Mouse (Mus musculus): ENCODE measurements at regions not wholly inside any gene's neighbourhood (a gene's known extent, or its start where the extent isn't known, plus 50 kb on each side); places are given as distances from the start of the nearest gene placed in this dataset.

GRCm38 (mm10) chr6:31261797-31262540, 136.6 kb upstream of the Mkln1 start:
- H3K27me3 ChIP-seq (ENCODE audit: control insufficient read depth, insufficient read depth, low read length), result no peaks in the 10 kb centered on the region
- no peak overlapping the region for H3K4me2 ChIP-seq (replicated peaks; ENCODE audit: low read depth, low read length)
- H3K9me3 ChIP-seq (ENCODE audit: control insufficient read depth, low read depth, low read length), result no peaks in the 10 kb centered on the region
- H3K36me3 ChIP-seq (ENCODE audit: control insufficient read depth, insufficient read depth, low read length), result no peaks in the 10 kb centered on the region
- no peaks in the 10 kb centered on the region for H3K4me1 ChIP-seq (ENCODE audit: control insufficient read depth, insufficient read depth, low read length)
- no peak for ATAC-seq (ENCODE audit: insufficient number of reproducible peaks, insufficient read depth, low FRiP score, low read depth)
- WGBS, result 87% methylated on average over 15 of the region's 15 CpGs
- no peak overlapping the region for H3K27ac ChIP-seq (ENCODE audit: low read length)
- no peak overlapping the region for H3K9ac ChIP-seq (replicated peaks; ENCODE audit: low read depth, low read length)
- H3K4me3 ChIP-seq (ENCODE audit: low read depth, low read length), result no peak overlapping the region

DNA sequence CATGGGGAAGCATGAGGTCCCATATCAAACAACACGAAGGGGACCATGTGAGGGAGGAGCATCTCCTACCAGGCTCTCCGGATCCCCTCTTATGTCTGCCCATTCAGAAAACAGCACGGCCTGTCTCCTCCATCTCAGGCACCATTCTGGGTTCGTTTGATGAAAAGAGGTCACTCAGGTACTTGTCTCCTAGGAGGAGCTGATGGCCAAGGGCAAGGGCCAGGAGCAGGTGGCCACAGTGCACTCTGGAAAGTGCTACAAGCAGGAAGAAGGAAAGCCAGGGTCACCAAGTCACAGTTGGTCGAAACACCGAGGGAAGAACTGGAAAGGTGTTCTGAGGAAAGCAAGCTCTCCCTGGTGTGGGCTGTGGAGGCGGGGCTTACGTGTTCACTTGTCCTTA, 135.9 kb upstream of the Mkln1 start:
- Histone ChIP-seq H3K4me3 (ENCODE audit: low read depth, low read length) (no peak overlapping the region), H3K4me1 (ENCODE audit: control insufficient read depth, insufficient read depth, low read length) (no peaks in the 10 kb centered on the region), H3K9me3 (ENCODE audit: control insufficient read depth, low read depth, low read length) (no peaks in the 10 kb centered on the region), H3K9ac (replicated peaks; ENCODE audit: low read depth, low read length) (no peak overlapping the region), H3K36me3 (ENCODE audit: control insufficient read depth, insufficient read depth, low read length) (no peaks in the 10 kb centered on the region), H3K4me2 (replicated peaks; ENCODE audit: low read depth, low read length) (no peak overlapping the region), H3K27ac (ENCODE audit: low read length) (no peak overlapping the region), H3K27me3 (ENCODE audit: control insufficient read depth, insufficient read depth, low read length) (no peaks in the 10 kb centered on the region)
- no peak for ATAC-seq (ENCODE audit: insufficient number of reproducible peaks, insufficient read depth, low FRiP score, low read depth)
- 83% methylated on average over 8 of the region's 8 CpGs for WGBS

- H3K36me3 ChIP-seq (ENCODE audit: control insufficient read depth, insufficient read depth, low read length), result no peaks in the 10 kb centered on the region
- H3K27me3 ChIP-seq (ENCODE audit: control insufficient read depth, insufficient read depth, low read length), result no peaks in the 10 kb centered on the region
- H3K4me1 ChIP-seq (ENCODE audit: control insufficient read depth, insufficient read depth, low read length), result no peaks in the 10 kb centered on the region
- no peak overlapping the region for H3K4me2 ChIP-seq (replicated peaks; ENCODE audit: low read depth, low read length)
- no peak for ATAC-seq (ENCODE audit: insufficient number of reproducible peaks, insufficient read depth, low FRiP score, low read depth)
- no peaks in the 10 kb centered on the region for H3K9me3 ChIP-seq (ENCODE audit: control insufficient read depth, low read depth, low read length)
- no peak overlapping the region for H3K4me3 ChIP-seq (ENCODE audit: low read depth, low read length)
- WGBS, result 85% methylated on average over 6 of the region's 6 CpGs
- no peak overlapping the region for H3K27ac ChIP-seq (ENCODE audit: low read length)
- H3K9ac ChIP-seq (replicated peaks; ENCODE audit: low read depth, low read length), result no peak overlapping the region
Measured at GRCm38 (mm10) chr6:31263821-31264220, 134.7 kb upstream of the Mkln1 start.

GRCm38 (mm10) chr6:31266441-31267040, 132.0 kb upstream of the Mkln1 start:
- H3K4me1 ChIP-seq (ENCODE audit: control insufficient read depth, insufficient read depth, low read length), result no peaks in the 10 kb centered on the region

DNA sequence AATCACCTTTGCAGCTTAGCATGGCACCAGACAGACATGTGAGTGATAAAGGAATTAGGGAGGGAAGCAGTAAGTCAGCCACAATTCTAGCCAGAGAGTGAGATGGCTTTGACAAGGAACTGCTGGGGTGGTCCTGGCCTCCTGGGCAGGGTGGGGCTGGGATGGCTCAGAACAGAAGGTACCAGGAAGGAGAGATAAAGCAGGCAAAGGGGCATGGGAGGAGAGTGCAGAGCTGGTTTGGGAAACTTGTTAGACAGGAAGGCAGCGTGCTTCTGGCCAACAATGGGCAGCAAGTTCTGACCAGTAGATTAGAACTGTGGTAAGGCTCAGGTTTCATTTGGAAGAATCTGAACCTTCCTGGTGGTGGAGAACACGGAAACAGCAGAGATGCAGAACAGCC, 130.5 kb upstream of the Mkln1 start:
- no peak overlapping the region for H3K9ac ChIP-seq (replicated peaks; ENCODE audit: low read depth, low read length)
- WGBS, result 48% methylated on average over 2 of the region's 2 CpGs
- H3K9me3 ChIP-seq (ENCODE audit: control insufficient read depth, low read depth, low read length), result no peaks in the 10 kb centered on the region
- no peaks in the 10 kb centered on the region for H3K36me3 ChIP-seq (ENCODE audit: control insufficient read depth, insufficient read depth, low read length)
- H3K4me2 ChIP-seq (replicated peaks; ENCODE audit: low read depth, low read length), result no peak overlapping the region
- no peaks in the 10 kb centered on the region for H3K4me1 ChIP-seq (ENCODE audit: control insufficient read depth, insufficient read depth, low read length)
- no peaks in the 10 kb centered on the region for H3K27me3 ChIP-seq (ENCODE audit: control insufficient read depth, insufficient read depth, low read length)
- H3K27ac ChIP-seq (ENCODE audit: low read length), result no peak overlapping the region
- no peak for ATAC-seq (ENCODE audit: insufficient number of reproducible peaks, insufficient read depth, low FRiP score, low read depth)
- H3K4me3 ChIP-seq (ENCODE audit: low read depth, low read length), result no peak overlapping the region

More at GRCm38 (mm10) chr6:31266441-31267040, 132.0 kb upstream of the Mkln1 start:
- no peaks in the 10 kb centered on the region for H3K36me3 ChIP-seq (ENCODE audit: control insufficient read depth, insufficient read depth, low read length)
- no peak overlapping the region for H3K27ac ChIP-seq (ENCODE audit: low read length)
- ATAC-seq (ENCODE audit: insufficient number of reproducible peaks, insufficient read depth, low FRiP score, low read depth), result no peak
- H3K9ac ChIP-seq (replicated peaks; ENCODE audit: low read depth, low read length), result no peak overlapping the region
- no peaks in the 10 kb centered on the region for H3K27me3 ChIP-seq (ENCODE audit: control insufficient read depth, insufficient read depth, low read length)
- H3K4me2 ChIP-seq (replicated peaks; ENCODE audit: low read depth, low read length), result no peak overlapping the region
- 69% methylated on average over 17 of the region's 17 CpGs for WGBS
- no peaks in the 10 kb centered on the region for H3K9me3 ChIP-seq (ENCODE audit: control insufficient read depth, low read depth, low read length)
- H3K4me3 ChIP-seq (ENCODE audit: low read depth, low read length), result no peak overlapping the region

DNA sequence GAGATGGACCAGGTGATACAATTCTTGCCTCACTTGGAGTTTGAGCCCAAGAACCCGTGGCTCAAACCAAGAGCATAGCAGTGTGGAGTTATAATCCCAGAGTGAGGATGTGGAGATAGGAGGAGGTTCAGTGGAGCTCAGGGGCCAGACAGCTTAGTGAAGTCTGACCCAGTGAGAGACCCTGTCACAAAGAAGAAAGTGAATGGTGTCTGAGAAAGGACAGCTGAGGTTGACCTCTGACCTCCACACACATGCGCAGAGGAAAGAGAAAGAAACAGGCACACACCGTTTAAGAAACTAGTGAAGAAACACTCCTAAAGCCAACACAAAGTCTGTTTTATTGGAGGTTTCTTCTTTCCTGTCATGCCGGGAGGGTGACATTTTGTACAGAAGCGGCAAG, 124.7 kb upstream of the Mkln1 start:
- no peak overlapping the region for H3K4me2 ChIP-seq (replicated peaks; ENCODE audit: low read depth, low read length)
- H3K4me3 ChIP-seq (ENCODE audit: low read depth, low read length), result no peak overlapping the region
- H3K27me3 ChIP-seq (ENCODE audit: control insufficient read depth, insufficient read depth, low read length), result no peaks in the 10 kb centered on the region
- no peak overlapping the region for H3K27ac ChIP-seq (ENCODE audit: low read length)
- no peaks in the 10 kb centered on the region for H3K4me1 ChIP-seq (ENCODE audit: control insufficient read depth, insufficient read depth, low read length)
- ATAC-seq (ENCODE audit: insufficient number of reproducible peaks, insufficient read depth, low FRiP score, low read depth), result no peak
- 51% methylated on average over 5 of the region's 5 CpGs for WGBS
- H3K36me3 ChIP-seq (ENCODE audit: control insufficient read depth, insufficient read depth, low read length), result no peaks in the 10 kb centered on the region
- no peak overlapping the region for H3K9ac ChIP-seq (replicated peaks; ENCODE audit: low read depth, low read length)
- no peaks in the 10 kb centered on the region for H3K9me3 ChIP-seq (ENCODE audit: control insufficient read depth, low read depth, low read length)

- Histone ChIP-seq H3K27ac (ENCODE audit: low read length) (no peak overlapping the region), H3K4me3 (ENCODE audit: low read depth, low read length) (no peak overlapping the region), H3K9me3 (ENCODE audit: control insufficient read depth, low read depth, low read length) (no peaks in the 10 kb centered on the region), H3K4me2 (replicated peaks; ENCODE audit: low read depth, low read length) (no peak overlapping the region), H3K4me1 (ENCODE audit: control insufficient read depth, insufficient read depth, low read length) (no peaks in the 10 kb centered on the region), H3K9ac (replicated peaks; ENCODE audit: low read depth, low read length) (no peak overlapping the region), H3K27me3 (ENCODE audit: control insufficient read depth, insufficient read depth, low read length) (no peaks in the 10 kb centered on the region), H3K36me3 (ENCODE audit: control insufficient read depth, insufficient read depth, low read length) (no peaks in the 10 kb centered on the region)
- WGBS, result 20% methylated on average over 11 of the region's 11 CpGs
- ATAC-seq (ENCODE audit: insufficient number of reproducible peaks, insufficient read depth, low FRiP score, low read depth), result no peak
Measured at GRCm38 (mm10) chr6:31274236-31274635, 124.3 kb upstream of the Mkln1 start.

DNA sequence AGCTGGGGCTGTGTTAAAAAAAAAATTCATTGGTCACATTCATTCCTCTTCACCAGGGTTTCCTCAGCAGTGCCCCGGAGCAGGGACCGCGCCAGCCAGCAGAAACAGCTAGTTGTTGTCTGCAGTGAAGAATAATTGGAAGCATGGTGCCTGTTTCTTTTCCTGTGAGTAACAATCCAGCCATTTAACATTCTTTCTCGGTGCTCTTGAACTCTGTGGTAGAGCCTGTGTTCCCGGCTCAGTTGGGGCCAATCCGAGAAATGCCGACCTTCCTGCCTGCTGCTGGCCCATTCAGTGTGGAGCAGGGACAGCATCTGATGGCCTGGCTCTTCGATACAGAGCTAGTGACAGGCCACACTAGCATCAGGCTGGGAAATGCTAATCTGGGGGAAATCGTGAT, 120.7 kb upstream of the Mkln1 start:
- Histone ChIP-seq H3K9ac (replicated peaks; ENCODE audit: low read depth, low read length) (no peak overlapping the region), H3K27me3 (ENCODE audit: control insufficient read depth, insufficient read depth, low read length) (no peaks in the 10 kb centered on the region), H3K4me3 (ENCODE audit: low read depth, low read length) (no peak overlapping the region), H3K27ac (ENCODE audit: low read length) (no peak overlapping the region), H3K4me1 (ENCODE audit: control insufficient read depth, insufficient read depth, low read length) (no peaks in the 10 kb centered on the region), H3K4me2 (replicated peaks; ENCODE audit: low read depth, low read length) (no peak overlapping the region), H3K9me3 (ENCODE audit: control insufficient read depth, low read depth, low read length) (no peaks in the 10 kb centered on the region), H3K36me3 (ENCODE audit: control insufficient read depth, insufficient read depth, low read length) (no peaks in the 10 kb centered on the region)
- no peak for ATAC-seq (ENCODE audit: insufficient number of reproducible peaks, insufficient read depth, low FRiP score, low read depth)
- 67% methylated on average over 9 of the region's 9 CpGs for WGBS

DNA sequence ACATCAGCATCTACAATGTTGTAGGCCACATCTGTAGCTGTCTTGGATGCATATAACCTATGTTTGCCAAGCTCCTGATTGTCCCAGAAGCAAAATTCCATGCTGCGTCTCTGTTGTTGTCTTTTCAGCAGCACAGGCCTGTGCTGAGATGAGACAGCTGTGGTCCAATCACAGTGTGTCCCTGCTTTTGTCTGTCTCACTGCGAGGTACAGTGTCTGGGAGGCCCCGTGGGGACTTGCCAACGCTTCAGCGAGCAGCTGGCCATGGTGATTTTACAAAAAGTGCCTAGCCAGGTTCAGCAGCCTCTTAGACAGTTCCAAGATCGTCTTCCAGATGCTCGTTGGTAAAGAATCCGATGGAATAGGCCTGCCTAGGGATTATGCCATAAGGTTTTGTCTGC, 114.6 kb upstream of the Mkln1 start:
- H3K4me2 ChIP-seq (replicated peaks; ENCODE audit: low read depth, low read length), result no peak overlapping the region
- no peaks in the 10 kb centered on the region for H3K27me3 ChIP-seq (ENCODE audit: control insufficient read depth, insufficient read depth, low read length)
- H3K36me3 ChIP-seq (ENCODE audit: control insufficient read depth, insufficient read depth, low read length), result no peaks in the 10 kb centered on the region
- WGBS, result 62% methylated on average over 8 of the region's 8 CpGs
- no peaks in the 10 kb centered on the region for H3K9me3 ChIP-seq (ENCODE audit: control insufficient read depth, low read depth, low read length)
- H3K4me1 ChIP-seq (ENCODE audit: control insufficient read depth, insufficient read depth, low read length), result peaks cover 8% of the 10 kb centered on the region
- no peak for ATAC-seq (ENCODE audit: insufficient number of reproducible peaks, insufficient read depth, low FRiP score, low read depth)
- H3K27ac ChIP-seq (ENCODE audit: low read length), result no peak overlapping the region
- no peak overlapping the region for H3K4me3 ChIP-seq (ENCODE audit: low read depth, low read length)
- no peak overlapping the region for H3K9ac ChIP-seq (replicated peaks; ENCODE audit: low read depth, low read length)

All from stomach, embryonic 14.5 days (tissue).